Comparison of ENCODE assay signal across 13 mouse cellular contexts in the genomic region with DNA sequence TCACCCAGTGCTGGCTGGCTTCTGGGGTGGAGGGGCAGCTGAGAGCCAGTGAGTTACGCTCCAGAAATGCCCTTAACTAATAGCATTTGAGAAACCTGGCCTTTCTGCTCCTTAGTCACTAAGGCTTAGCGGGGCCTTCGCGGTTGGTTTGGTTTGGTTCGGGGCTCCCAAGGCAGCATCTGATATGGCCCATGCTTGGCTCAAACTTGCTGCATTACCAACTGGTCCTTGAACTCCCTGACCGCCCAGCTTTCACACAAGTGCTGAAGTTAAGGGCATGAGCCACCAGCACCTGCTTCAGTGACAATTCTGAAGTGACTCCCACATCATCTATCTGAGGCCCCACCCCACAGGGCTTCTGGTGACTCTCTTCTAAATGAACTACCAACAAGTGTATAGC.
"Had no signal": no experiment of that assay in that cellular context is flagged by ENCODE, and none has a peak within 500 bp of the region (broad histone marks: within the 10 kb centered on the region; RNA-seq: fewer than 3 reads in every experiment).

No protein-coding gene starts in this region.

- H3K4me3 ChIP-seq: limb, embryonic 10.5 days; limb, embryonic 13.5 days had no signal

- DNase-seq: kidney, adult 11 months; kidney, postnatal 14 days; liver; liver, postnatal 0 days; lung, embryonic 14.5 days; midbrain, embryonic 14.5 days; thymus, adult 18-20 months; thymus, postnatal 36 days had no signal

- H3K27me3 ChIP-seq: limb, embryonic 13.5 days had no signal

- H3K9me3 ChIP-seq: limb, embryonic 10.5 days; limb, embryonic 13.5 days had no signal

- H3K9ac ChIP-seq: limb, embryonic 13.5 days; liver, embryonic 14.5 days; liver, postnatal 0 days; lung, embryonic 14.5 days had no signal

- ATAC-seq: liver, postnatal 0 days; lung, postnatal 0 days had no signal

- H3K4me2 ChIP-seq: limb, embryonic 13.5 days; lung, embryonic 14.5 days had no signal

- H3K27ac ChIP-seq: limb, embryonic 10.5 days; limb, embryonic 13.5 days; liver, embryonic 14.5 days; macrophage had no signal
